Mouse (Mus musculus): ENCODE data around the gene Glyat. TPM values are rescaled to one million over a fixed set of nuclear protein-coding genes. Genes with fewer than 3 reads are reported as not detected.
"Not testable (repeated sequence)": the region's sequence is repeated elsewhere in the genome, so short reads cannot be mapped to it uniquely, and the experiment has no call there.

The Glyat gene
- total and polyA plus RNA-seq, 2 experiments from 2014 or later, result not detected

- no peak for DNase-seq
- no peak overlapping the region for H3K4me3 ChIP-seq (ENCODE audit: low read depth, low read length)
- H3K36me3 ChIP-seq (ENCODE audit: insufficient read depth), result no peaks in the 10 kb centered on the region
- no peak overlapping the region for H3K27ac ChIP-seq (ENCODE audit: low read depth, low read length)
- WGBS, result 94% methylated on average over 4 of the region's 4 CpGs
- no peaks in the 10 kb centered on the region for H3K4me1 ChIP-seq (ENCODE audit: insufficient read depth)
- no peak for ATAC-seq
- no peaks in the 10 kb centered on the region for H3K9me3 ChIP-seq (ENCODE audit: low read length)
- H3K4me2 ChIP-seq (ENCODE audit: low read depth), result no peak overlapping the region
- H3K27me3 ChIP-seq (ENCODE audit: insufficient read depth, low read length), result no peaks in the 10 kb centered on the region
- no peak for TF ChIP-seq CTCF (IDR thresholded peaks at IDR 0.05; ENCODE audit: low read depth)
- H3K9ac ChIP-seq, result no peak overlapping the region
Observed at GRCm38 (mm10) chr19:12634963-12635362, 1.9 kb downstream of the Glyat start.

GRCm38 (mm10) chr19:12636863-12637262, 3.8 kb downstream of the Glyat start:
- DNase-seq, result no peak
- ATAC-seq, result no peak
- Histone ChIP-seq H3K4me1 (ENCODE audit: insufficient read depth) (no peaks in the 10 kb centered on the region), H3K9me3 (ENCODE audit: low read length) (no peaks in the 10 kb centered on the region), H3K27me3 (ENCODE audit: insufficient read depth, low read length) (no peaks in the 10 kb centered on the region), H3K4me3 (ENCODE audit: low read depth, low read length) (no peak overlapping the region), H3K4me2 (ENCODE audit: low read depth) (no peak overlapping the region), H3K9ac (no peak overlapping the region), H3K36me3 (ENCODE audit: insufficient read depth) (no peaks in the 10 kb centered on the region), H3K27ac (ENCODE audit: low read depth, low read length) (no peak overlapping the region)
- TF ChIP-seq CTCF (IDR thresholded peaks at IDR 0.05; ENCODE audit: low read depth), result no peak
- WGBS, result 71% methylated on average over 3 of the region's 3 CpGs

- H3K27ac ChIP-seq (ENCODE audit: low read depth, low read length), result no peak overlapping the region
- TF ChIP-seq CTCF (IDR thresholded peaks at IDR 0.05; ENCODE audit: low read depth), result no peak
- WGBS, result 68% methylated on average over 1 of the region's 1 CpGs
- DNase-seq, result no peak
- H3K4me3 ChIP-seq (ENCODE audit: low read depth, low read length), result no peak overlapping the region
- H3K4me2 ChIP-seq (ENCODE audit: low read depth), result no peak overlapping the region
- H3K27me3 ChIP-seq (ENCODE audit: insufficient read depth, low read length), result no peaks in the 10 kb centered on the region
- H3K4me1 ChIP-seq (ENCODE audit: insufficient read depth), result no peaks in the 10 kb centered on the region
- no peak overlapping the region for H3K9ac ChIP-seq
- no peaks in the 10 kb centered on the region for H3K9me3 ChIP-seq (ENCODE audit: low read length)
- no peak for ATAC-seq
- H3K36me3 ChIP-seq (ENCODE audit: insufficient read depth), result no peaks in the 10 kb centered on the region
Observed at GRCm38 (mm10) chr19:12638049-12638448, 4.9 kb downstream of the Glyat start.

- no peak overlapping the region for H3K9ac ChIP-seq
Observed at GRCm38 (mm10) chr19:12649511-12649910, 16.4 kb downstream of the Glyat start.

GRCm38 (mm10) chr19:12666156-12666555, 33.0 kb downstream of the Glyat start:
- Histone ChIP-seq H3K4me3 (ENCODE audit: low read depth, low read length) (no peak overlapping the region), H3K4me1 (ENCODE audit: insufficient read depth) (no peaks in the 10 kb centered on the region), H3K4me2 (ENCODE audit: low read depth) (no peak overlapping the region), H3K27me3 (ENCODE audit: insufficient read depth, low read length) (no peaks in the 10 kb centered on the region), H3K9me3 (ENCODE audit: low read length) (0 out of 2 replicates have a peak, but pooled peaks cover 6% of the 10 kb centered on the region), H3K36me3 (ENCODE audit: insufficient read depth) (no peaks in the 10 kb centered on the region), H3K9ac (no peak overlapping the region), H3K27ac (ENCODE audit: low read depth, low read length) (no peak overlapping the region)
- TF ChIP-seq CTCF (IDR thresholded peaks at IDR 0.05; ENCODE audit: low read depth), result no peak
- ATAC-seq, result no peak
- WGBS, result 78% methylated on average over 1 of the region's 1 CpGs
- no peak for DNase-seq

More at GRCm38 (mm10) chr19:12649511-12649910, 16.4 kb downstream of the Glyat start:
- no peak overlapping the region for H3K4me3 ChIP-seq (ENCODE audit: low read depth, low read length)
- H3K27me3 ChIP-seq (ENCODE audit: insufficient read depth, low read length), result no peaks in the 10 kb centered on the region
- H3K4me2 ChIP-seq (ENCODE audit: low read depth), result no peak overlapping the region
- H3K36me3 ChIP-seq (ENCODE audit: insufficient read depth), result no peaks in the 10 kb centered on the region
- DNase-seq (no peak), ATAC-seq (no peak)
- H3K9me3 ChIP-seq (ENCODE audit: low read length), result no peaks in the 10 kb centered on the region
- no peak overlapping the region for H3K27ac ChIP-seq (ENCODE audit: low read depth, low read length)
- TF ChIP-seq CTCF (IDR thresholded peaks at IDR 0.05; ENCODE audit: low read depth), result no peak
- H3K4me1 ChIP-seq (ENCODE audit: insufficient read depth), result no peaks in the 10 kb centered on the region

- not testable (repeated sequence) for H3K27me3 ChIP-seq (ENCODE audit: insufficient read depth, low read length); H3K4me1 ChIP-seq (ENCODE audit: insufficient read depth); H3K9me3 ChIP-seq (ENCODE audit: low read length); H3K4me2 ChIP-seq (ENCODE audit: low read depth); H3K9ac ChIP-seq; H3K36me3 ChIP-seq (ENCODE audit: insufficient read depth); H3K4me3 ChIP-seq (ENCODE audit: low read depth, low read length); H3K27ac ChIP-seq (ENCODE audit: low read depth, low read length); ATAC-seq; DNase-seq
- 96% methylated on average over 3 of the region's 3 CpGs for WGBS
Observed at GRCm38 (mm10) chr19:12668601-12669000, 35.5 kb downstream of the Glyat start.

GRCm38 (mm10) chr19:12670139-12670538, 37.0 kb downstream of the Glyat start, which contains the start of gene Olfr1442:
Olfr1442 (plus strand) TSS chr19:12670439.
- H3K27me3 ChIP-seq (ENCODE audit: insufficient read depth, low read length), result no peaks in the 10 kb centered on the region
- no peak for ATAC-seq
- TF ChIP-seq CTCF (IDR thresholded peaks at IDR 0.05; ENCODE audit: low read depth), result no peak
- no peak within 1 kb of the TSS for H3K27ac ChIP-seq (ENCODE audit: low read depth, low read length)
- H3K36me3 ChIP-seq (ENCODE audit: insufficient read depth), result no peaks in the 10 kb centered on the region
- H3K4me2 ChIP-seq (ENCODE audit: low read depth), result no peak within 1 kb of the TSS
- no peak within 1 kb of the TSS for H3K4me3 ChIP-seq (ENCODE audit: low read depth, low read length)
- no peaks in the 10 kb centered on the region for H3K4me1 ChIP-seq (ENCODE audit: insufficient read depth)
- DNase-seq, result no peak
- no peak within 1 kb of the TSS for H3K9ac ChIP-seq
- no peaks in the 10 kb centered on the region for H3K9me3 ChIP-seq (ENCODE audit: low read length)

GRCm38 (mm10) chr19:12671051-12671450, 37.9 kb downstream of the Glyat start:
- Histone ChIP-seq H3K36me3 (ENCODE audit: insufficient read depth) (no peaks in the 10 kb centered on the region), H3K4me1 (ENCODE audit: insufficient read depth) (no peaks in the 10 kb centered on the region), H3K9ac (no peak overlapping the region), H3K9me3 (ENCODE audit: low read length) (no peaks in the 10 kb centered on the region), H3K4me3 (ENCODE audit: low read depth, low read length) (no peak overlapping the region), H3K27me3 (ENCODE audit: insufficient read depth, low read length) (no peaks in the 10 kb centered on the region), H3K27ac (ENCODE audit: low read depth, low read length) (no peak overlapping the region), H3K4me2 (ENCODE audit: low read depth) (no peak overlapping the region)
- WGBS, result 86% methylated on average over 4 of the region's 4 CpGs
- no peak for TF ChIP-seq CTCF (IDR thresholded peaks at IDR 0.05; ENCODE audit: low read depth)
- ATAC-seq (no peak), DNase-seq (no peak)
